Mouse (Mus musculus) adrenal gland, postnatal 14 days (tissue): Measurements from ENCODE around the gene Kbtbd2. TPM values are rescaled to one million over a fixed set of nuclear protein-coding genes. Genes with fewer than 3 reads are reported as not detected.

ENCODE experiments used
- DNase-seq: peaks from one replicate; pipeline ENCODE4 v3.0.0; 2021; ENCODE audit warnings: mixed read lengths
- total RNA-seq: library from RNA; stranded (reverse); gene quantifications from 2 replicates; pipeline ENCODE4 v1.2.3, GENCODE M21; 2021

The Kbtbd2 gene
- total RNA-seq, 1 experiment from 2014 or later, result 37.6 TPM

- no peak for DNase-seq
These were observed 9.9 kb downstream of the Kbtbd2 start for GRCm38 (mm10) chr6:56787668-56788067.

DNA sequence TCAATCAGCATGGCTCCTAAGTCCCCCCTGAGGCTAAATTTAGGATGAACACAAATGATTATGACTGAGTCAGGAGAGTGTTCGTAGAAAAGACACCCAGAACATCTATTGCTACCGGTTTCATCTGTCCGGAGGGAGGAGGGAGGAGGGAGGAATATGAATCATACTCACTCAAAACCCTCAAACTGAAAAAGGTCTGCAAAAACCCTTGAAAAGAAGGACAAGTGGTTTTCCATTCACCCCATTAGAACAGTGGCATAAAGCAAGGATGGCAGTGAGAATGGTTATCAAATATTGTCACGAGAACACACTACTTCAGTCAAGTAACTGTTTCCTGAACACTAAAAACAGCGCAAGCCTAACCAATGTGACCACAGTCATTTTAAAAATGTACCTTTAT lies 12.5 kb downstream of the Kbtbd2 start:
- DNase-seq, result no peak

DNA sequence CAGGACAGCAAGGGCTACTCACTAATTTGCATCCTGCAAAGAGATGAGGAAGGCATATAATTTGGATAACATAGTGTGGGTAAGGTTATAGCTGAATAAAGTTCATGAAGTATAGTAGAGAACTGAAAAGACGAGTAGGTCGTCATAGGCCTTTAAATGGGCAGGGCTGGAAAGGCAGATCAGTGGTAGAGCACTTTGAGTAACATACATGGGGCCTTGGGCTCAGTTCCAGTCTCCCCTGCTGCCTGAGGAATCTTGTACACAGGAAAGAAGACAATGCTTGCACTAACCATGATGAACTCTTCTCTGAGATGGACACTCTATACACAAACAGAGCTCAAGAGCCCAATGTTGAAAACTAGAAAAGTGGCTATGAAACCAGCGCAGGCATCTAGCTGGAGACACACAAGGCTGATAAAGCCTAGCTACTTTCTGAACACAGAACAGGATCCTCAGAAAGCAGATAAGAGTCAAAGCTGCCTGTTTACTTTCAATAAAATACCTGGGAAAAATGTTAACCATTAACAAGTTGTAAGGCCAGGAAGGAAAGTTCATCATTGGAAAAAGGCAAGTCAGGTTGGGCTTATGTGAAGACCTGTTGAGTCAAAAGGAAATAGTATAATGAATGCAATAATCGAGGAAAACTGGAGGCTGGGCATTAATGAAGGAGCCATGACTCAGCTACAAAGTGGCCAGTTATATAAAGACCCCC lies 13.9 kb downstream of the Kbtbd2 start:
- no peak for DNase-seq

DNA sequence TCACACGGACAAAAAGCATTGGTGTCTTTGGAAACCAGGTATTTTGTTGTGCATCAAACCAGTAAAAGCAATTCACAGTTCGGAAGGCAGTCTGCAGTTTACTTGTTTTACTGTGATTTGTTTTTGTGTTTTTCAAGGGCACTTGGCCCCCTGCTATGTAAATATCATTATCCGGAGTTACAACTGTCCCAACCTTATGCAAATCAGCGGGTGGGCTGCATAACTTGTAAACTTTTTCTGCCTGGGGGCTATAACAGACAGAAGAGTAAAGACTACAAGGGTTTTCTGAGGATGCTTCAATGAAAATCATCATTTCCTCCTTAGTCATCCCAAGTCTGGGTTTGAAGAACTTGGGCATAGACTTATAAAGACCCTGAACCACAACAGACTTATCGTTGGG lies 18.0 kb downstream of the Kbtbd2 start:
- DNase-seq, result no peak

DNA sequence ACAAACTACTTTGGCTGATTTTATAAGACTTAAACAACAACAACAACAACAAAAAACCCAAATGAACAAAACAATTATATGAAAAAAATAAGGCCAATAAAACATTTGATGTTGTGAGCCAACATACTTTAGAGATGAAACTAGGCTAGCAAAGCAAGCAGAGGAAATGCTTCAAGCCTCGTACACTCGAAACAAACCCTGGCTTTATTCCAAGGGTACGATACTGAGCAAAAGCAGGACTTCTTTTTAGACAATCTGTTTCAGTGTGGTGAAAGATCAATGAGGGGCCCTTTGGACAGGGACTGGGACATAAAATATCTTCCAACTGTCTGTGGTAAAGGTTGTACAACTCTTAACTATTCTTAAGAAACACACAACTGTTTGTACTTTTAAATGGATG lies 21.8 kb downstream of the Kbtbd2 start:
- no peak for DNase-seq

DNA sequence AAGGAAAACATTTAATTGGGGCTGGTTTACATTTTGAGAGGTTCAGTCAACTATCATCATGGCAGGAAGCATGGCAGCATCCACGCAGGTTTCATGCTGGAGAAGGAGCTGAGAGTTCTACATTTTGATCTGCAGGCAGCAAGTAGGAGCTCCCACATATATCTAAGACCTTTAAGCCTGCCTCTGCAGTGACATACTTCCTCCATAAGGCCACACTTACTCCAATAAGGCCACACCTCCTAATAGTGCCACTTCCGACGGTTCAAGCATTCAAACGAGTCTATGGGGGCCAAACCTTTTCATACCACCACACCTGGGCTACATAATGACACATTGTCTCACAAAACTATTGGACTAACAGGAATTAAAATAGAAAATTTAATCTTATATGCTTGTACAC lies 31.9 kb downstream of the Kbtbd2 start:
- DNase-seq, result no peak

GRCm38 (mm10) chr6:56765265-56765664 lies 32.3 kb downstream of the Kbtbd2 start:
- DNase-seq, result no peak

- no peak for DNase-seq
These were observed 38.3 kb downstream of the Kbtbd2 start for GRCm38 (mm10) chr6:56759324-56759723.

DNA sequence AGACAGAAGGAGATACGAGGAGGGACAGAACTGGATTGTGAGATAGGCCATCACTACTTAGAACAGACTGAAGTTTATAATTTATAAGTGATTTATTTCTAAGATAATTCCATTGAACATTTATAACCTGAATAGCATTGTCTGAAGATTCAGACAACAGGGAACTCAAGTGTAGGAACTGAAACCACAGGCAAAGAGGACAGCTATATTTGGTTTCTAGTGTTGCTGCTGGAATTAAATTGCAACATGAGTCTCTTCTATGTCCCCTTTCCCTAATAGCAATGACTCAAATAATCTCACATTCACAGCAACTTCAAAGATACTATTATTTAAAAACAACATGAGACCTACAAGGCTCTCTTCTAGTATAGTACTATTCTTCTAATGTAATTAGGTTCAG lies 41.5 kb downstream of the Kbtbd2 start:
- no peak for DNase-seq

- no peak for DNase-seq
These were observed 43.9 kb downstream of the Kbtbd2 start for GRCm38 (mm10) chr6:56753719-56754118.

DNA sequence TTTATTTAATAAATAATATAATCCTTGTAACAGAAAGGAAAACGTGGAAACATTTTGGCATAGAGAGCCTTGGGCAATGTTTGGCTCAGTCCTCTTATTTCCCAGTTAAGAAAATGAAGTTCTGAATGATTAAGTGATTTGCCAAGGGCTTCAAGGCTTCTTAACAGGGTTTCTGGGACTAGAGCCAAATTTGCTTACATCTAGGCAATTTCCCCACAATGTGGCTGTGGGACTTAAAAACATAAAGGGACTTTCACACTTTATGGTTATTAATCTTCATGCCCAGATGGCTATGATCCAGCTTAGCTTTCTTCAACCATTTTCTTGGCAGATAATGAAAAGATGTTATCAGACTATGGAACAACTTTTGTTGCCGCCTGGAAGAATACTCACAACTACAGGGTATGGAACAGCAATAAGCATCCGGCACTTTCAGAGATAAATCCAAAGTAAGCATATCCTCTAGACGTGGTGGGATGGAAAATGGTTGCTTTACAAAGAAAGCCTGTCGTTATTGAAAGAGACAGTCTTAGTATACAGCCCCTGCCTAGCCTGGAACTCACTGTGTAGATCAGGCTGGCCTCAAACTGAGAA lies 51.6 kb downstream of the Kbtbd2 start:
- DNase-seq, result peak; percentile 20

DNA sequence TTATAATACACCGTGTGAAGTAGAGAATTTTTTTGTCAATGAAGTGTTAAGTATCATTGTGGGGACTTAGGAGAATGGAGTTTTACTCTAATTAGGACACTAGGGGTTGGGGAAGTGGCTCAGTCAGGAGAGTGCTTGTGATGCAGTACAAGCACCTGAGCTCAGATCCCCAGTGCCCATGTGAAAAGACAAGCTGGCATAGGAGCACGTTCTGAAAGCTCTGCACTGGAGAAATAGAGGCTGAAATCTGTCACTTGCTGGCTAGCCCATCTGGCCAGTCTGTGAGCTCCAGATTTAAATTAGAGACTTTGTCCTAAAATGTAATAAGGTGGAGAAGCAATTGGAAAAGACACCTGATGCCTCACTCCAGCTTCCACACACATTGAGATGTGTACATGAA lies 65.1 kb downstream of the Kbtbd2 start:
- DNase-seq, result no peak

Other genes with a start within 250 kb of the Kbtbd2 start
- gene Pde1c, start 228.7 kb downstream of the Kbtbd2 start, total RNA-seq, result 0.30 and 0.68 TPM in 2 replicates
- gene Lsm5, start 93.1 kb downstream of the Kbtbd2 start, total RNA-seq, result 37.2 and 42.4 TPM in 2 replicates
- gene Avl9, start 82.9 kb downstream of the Kbtbd2 start, total RNA-seq, result 20.0 and 20.5 TPM in 2 replicates
- gene Fkbp9, start 34.2 kb upstream of the Kbtbd2 start, total RNA-seq, result 72.1 and 73.3 TPM in 2 replicates
- gene Nt5c3, start 126.1 kb upstream of the Kbtbd2 start, total RNA-seq, result 24.9 and 25.9 TPM in 2 replicates
- 0.26 and 0.41 TPM in 2 replicates for gene Vmn1r4, start 126.2 kb upstream of the Kbtbd2 start, total RNA-seq
- not detected in 2 replicates for gene Vmn1r5, start 172.5 kb upstream of the Kbtbd2 start, total RNA-seq
- not detected in 2 replicates for gene Vmn1r6, start 199.4 kb upstream of the Kbtbd2 start, total RNA-seq
- gene Vmn1r7, start 227.5 kb upstream of the Kbtbd2 start, total RNA-seq, result not detected in 2 replicates
- not detected in 2 replicates for gene Vmn1r8, start 234.5 kb upstream of the Kbtbd2 start, total RNA-seq